Mouse (Mus musculus) lung, postnatal 10 days (tissue): ENCODE results near the gene Pcbp3.
"Not testable (repeated sequence)": the region's sequence is repeated elsewhere in the genome, so short reads cannot be mapped to it uniquely, and the experiment has no call there.

Experiments
- DNase-seq: peaks from one replicate; pipeline ENCODE4 v3.0.0; 2021

Pcbp3 gene

DNA sequence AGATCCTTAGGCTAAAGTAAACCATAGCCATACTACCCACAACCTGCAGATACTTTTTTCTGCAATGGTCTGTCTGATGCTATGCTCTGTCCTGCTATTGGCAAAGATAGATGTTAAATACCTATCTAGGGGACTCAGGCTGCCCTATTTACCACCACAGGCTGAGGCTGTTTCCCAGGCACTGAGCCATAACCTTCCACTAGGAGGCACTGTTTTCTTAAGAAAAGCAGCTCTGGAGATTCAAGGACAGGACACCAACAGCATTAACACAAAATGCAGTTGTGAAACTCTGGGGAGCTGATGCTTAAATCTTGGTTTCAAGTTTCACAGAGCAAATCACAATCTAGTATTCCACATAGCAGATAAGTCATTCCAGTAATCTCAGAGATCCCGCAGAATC is 170.2 kb downstream of the Pcbp3 start:
- peak; percentile 64 for DNase-seq

DNA sequence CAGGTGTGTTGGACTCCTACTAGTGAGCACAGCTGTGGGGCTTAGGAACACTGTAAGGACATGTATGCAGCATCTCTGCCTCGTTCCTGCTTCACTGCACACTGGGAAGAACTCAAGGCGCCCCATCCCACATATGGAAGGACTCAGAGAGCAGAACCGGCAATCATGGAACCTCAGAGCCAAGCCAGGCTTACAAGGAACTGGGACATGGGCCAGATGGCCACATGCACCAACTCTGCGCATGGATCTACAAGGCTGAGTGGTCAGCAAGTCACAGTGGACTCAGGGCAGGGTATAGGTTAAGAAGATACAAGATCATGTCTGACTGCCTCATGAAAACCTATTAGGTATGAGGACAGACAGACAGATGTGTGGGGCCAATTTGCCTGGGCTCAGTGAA is 171.8 kb downstream of the Pcbp3 start:
- peak; percentile 30 for DNase-seq

- no peak for DNase-seq
Observed at GRCm38 (mm10) chr10:76785312-76785711, 176.4 kb downstream of the Pcbp3 start.

DNA sequence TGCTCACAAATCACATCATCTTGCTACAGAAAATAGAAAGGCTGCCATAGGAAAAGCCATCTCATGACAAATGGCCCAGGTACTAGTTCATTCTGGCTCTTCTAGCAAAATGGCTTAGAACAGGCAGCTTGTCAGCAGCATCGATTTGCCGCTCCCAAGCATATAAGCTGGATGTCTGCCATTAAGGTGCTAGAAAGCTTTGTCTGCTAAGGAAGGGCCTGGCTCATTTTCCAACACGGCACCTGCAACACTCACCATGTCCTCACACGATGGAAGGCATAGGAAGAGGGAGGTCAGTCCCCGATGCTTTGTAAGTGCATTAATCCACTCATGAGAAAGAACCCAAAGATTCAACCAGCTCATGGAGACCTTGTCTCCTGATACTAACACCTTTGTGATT is 182.5 kb downstream of the Pcbp3 start:
- no peak for DNase-seq

- no peak for DNase-seq
Observed at GRCm38 (mm10) chr10:76771624-76772023, 190.1 kb downstream of the Pcbp3 start.

DNA sequence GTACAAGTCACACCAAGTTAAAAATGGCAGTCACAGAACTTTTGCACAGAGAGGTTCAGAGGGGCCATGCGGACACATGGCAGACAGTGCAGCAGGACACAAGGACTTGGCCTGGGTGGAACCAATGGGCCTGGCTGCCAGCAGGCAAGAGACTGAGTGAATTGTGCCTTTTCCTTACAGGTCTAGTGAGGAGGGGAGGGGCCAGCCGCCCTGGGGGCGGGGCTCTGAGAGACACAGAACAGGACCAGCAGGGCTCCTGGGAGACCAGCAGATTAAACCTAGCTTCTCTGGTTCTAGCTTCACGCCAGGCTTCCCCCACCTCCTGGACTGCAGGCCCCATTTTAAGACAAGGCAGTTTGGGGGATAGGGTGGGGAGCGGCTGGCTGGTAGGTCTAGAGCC is 190.6 kb downstream of the Pcbp3 start:
- no peak for DNase-seq

DNA sequence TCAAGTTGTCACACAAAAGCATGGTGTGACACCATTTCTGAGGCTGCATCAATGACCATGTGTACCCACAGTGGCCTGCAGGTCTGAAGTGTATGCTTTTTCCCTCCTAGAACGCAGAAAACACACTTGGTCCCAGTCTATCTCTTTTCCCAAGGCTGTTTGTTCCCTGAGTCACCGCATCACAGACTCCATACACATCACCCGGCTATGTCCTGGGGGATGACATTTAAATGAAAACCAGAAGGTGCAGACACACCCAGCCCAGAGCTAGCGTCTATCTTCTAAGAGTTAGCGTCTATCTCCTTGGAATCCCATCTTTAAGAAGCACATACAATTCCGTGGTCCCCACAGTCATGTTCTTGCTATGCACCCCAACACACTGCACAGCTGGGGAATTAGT is 192.1 kb downstream of the Pcbp3 start:
- no peak for DNase-seq

DNA sequence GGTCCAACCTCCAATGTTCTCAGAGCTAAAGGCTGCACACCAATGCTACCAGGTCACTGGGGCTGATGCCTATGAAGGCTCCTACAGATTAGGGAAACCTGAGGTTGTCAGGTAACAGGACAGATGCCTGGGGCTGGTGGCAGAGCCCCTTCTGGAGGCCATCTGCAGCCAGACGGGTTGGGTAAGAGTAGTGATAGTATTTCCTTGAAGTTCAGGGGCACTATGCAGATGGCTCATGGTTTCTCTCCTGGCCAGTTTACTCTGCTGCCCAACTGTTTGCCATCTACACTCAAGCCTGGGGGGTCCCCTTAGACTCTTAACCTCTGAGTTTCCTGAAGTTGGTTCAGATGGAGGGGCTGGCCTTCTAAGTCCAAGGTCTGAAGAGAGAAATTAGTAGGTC is 195.5 kb downstream of the Pcbp3 start:
- DNase-seq = no peak

- DNase-seq = no peak
Observed at GRCm38 (mm10) chr10:76764927-76765326, 196.8 kb downstream of the Pcbp3 start.

DNA sequence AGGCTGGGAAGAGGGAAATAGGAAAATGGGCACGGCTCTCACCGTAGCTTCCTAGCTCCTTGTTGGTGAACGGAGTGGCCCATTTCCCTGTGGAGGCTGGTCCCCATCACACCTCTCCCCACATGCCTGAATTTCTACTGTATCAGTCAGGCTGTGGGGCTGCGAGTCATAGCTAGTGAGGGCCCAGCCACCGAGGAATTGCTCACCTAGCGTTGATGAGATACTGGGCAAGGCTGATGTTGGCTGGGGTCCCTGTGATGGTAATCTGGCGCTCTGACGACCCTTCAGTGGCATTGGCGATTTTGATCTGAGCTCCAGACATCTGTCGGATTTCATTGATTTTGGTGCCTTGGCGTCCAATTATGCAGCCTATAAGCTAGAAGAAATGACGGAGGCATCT is 198.7 kb downstream of the Pcbp3 start:
- DNase-seq = no peak

GRCm38 (mm10) chr10:76762411-76762810 is 199.3 kb downstream of the Pcbp3 start:
- no peak for DNase-seq

GRCm38 (mm10) chr10:76759878-76760277 is 201.8 kb downstream of the Pcbp3 start:
- DNase-seq = no peak

DNA sequence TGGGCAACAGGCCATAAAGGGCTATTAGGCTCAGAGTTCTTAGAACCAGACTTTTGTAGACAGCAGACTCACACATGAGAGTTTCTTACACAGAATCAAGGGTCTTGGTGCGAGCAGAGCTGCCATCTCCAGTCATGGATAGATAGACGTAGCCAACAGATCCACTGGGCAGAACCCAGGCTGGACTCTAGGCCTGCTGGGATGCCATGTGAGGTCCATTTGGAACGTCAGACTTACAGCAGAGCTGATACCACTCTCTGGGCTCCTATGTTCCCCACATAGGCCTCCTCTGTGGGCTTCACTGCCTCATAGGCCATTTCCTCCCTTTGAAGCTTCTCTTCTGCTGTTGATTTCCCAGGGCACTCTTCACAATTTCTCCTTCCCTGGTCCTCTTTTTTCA is 208.0 kb downstream of the Pcbp3 start:
- no peak for DNase-seq

GRCm38 (mm10) chr10:76744267-76744666 is 217.4 kb downstream of the Pcbp3 start:
- DNase-seq = not testable (repeated sequence)

DNA sequence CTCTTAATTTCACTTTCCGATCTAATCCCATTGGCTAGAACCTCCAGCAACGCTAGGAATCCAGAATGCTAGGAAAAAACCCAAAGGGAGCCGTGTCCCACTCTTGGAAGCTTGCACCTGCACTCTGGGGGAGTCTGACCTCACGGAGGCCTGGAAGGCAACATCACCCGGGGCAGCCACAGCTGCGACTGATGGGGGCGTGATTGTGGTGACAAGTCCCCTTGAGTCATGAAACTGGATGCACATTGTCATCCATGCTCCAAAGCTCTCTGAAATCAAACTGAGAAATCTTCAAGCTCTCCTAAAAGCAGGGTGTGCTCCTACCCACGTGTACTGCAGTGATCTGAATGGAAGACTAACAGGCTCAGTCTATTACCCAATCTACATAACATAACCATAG is 224.9 kb downstream of the Pcbp3 start:
- DNase-seq = no peak

GRCm38 (mm10) chr10:76734979-76735378 is 226.7 kb downstream of the Pcbp3 start:
- DNase-seq = peak; percentile 86

GRCm38 (mm10) chr10:76733677-76734068 is 228.0 kb downstream of the Pcbp3 start:
- no peak for DNase-seq

GRCm38 (mm10) chr10:76732881-76733676 is 228.6 kb downstream of the Pcbp3 start:
- DNase-seq = peak; percentile 96

GRCm38 (mm10) chr10:76732391-76732790 is 229.3 kb downstream of the Pcbp3 start:
- DNase-seq = no peak

GRCm38 (mm10) chr10:76731621-76732239 is 230.0 kb downstream of the Pcbp3 start:
- DNase-seq = peak; percentile 65

DNA sequence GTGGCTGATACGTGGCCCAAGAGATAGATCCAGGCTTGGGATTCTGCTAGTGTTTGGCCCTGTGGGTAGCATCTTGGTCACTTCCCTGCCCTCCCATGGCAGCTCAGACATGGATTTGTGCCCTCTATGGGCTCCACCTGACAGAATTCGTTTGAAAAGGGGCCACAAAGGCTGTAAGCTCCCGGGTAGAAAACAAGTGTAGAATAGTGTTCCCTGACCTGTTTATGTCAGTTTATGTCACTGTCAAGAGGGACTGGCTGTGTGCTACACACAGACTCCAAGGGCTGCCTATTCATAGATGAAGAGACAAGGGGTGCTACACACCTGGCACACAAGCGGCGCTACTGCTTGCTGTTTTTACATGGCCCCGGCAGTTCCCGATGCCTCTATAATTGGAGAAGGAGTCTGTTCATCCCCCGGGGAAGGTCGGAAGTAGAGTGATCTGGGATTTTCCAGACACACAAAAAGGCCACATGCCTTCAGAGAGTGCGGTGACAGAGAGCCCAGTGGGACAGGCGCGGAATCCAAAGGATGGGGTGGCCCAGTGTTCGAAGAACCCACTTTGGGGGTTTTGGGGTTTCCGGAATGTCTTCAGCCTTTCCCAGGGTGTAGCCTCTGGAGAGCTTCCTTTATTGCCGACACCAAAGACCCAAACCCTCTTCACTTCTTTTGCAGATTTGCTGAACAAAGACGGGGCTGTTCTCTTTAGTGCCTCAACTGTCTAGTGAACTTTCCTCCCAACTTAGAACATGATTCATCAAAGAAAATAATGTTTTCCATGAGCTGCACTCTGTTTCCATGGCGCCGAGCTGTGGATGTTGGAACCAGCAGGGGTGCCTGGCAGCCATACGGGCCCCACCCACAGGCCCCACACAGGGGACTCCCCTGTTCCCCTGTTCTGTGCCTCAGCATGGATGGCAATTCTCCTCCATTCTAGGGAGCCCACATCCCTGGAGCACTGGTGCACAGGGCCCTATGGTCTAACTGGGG is 231.8 kb downstream of the Pcbp3 start:
- DNase-seq = peak; percentile 63

DNA sequence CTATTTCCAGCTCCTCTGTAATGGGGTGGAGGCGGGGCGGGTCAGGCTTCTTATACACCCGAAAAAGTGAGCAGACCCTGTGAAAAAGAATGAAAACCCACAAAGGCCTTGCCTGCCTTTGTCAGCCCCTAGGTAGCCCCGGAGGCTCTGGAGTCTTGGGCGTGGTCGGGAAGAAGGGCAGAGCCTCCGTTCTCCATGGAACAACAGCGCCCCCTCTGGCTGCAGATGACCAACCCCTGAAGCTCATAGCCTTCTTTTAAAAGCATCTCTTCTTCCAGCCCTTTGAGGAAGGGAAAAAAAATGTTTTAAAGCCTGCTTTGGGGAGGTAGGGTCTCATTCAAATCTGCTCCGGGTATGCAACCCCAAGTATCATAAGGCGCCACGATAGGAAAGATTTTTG is 233.3 kb downstream of the Pcbp3 start:
- peak; percentile 93 for DNase-seq

DNA sequence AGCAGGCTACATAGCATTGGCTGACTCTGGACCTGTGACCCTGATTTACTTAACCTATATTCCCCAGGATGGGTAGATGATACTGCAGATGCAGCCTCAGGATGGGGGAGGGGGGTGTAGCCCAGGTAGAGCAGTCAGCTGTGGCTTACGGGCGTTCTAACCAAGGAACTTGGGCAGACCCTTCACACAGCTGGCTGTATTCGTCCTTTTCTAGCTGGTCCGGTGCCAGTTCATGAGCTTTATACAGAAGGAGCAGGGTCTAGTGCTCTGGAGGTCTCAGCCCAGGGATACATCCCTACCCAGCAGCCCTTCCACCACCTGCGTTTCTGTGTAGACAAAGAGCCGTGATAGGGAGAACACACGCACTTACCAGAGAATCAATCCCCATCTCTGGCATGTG is 234.4 kb downstream of the Pcbp3 start:
- DNase-seq = no peak
